Mouse (Mus musculus): ENCODE results near the gene Sumo2. TPM values are rescaled to one million over a fixed set of nuclear protein-coding genes. Genes with fewer than 3 reads are reported as not detected.

Gene Sumo2
- polyA plus RNA-seq (2012; rRNA removed) (543 and 563 TPM in 2 replicates), polyA plus RNA-seq (2014; fragmentation: Nextera tagmentation; extraction: Ambion mirVana) (942 and 968 TPM in 2 replicates)

- Histone ChIP-seq H3K27ac (replicated peaks; ENCODE audit: low read depth, low read length) (peak within 1 kb of the TSS; percentile 100), H3K9ac (ENCODE audit: low read depth, low read length, severe bottlenecking) (peak within 1 kb of the TSS; percentile 95), H3K4me3 (replicated peaks; ENCODE audit: low read length) (peak within 1 kb of the TSS; percentile 93), H3K9me3 (ENCODE audit: control insufficient read depth, low read length) (no peaks in the 10 kb centered on the region), H3K4me2 (replicated peaks; ENCODE audit: low read depth, low read length, severe bottlenecking) (peak within 1 kb of the TSS; percentile 80), H3K36me3 (ENCODE audit: control insufficient read depth, insufficient read depth, low read length) (peaks cover 31% of the 10 kb centered on the region), H3K4me1 (ENCODE audit: control insufficient read depth, insufficient read depth, low read length) (peaks cover 8% of the 10 kb centered on the region), H3K27me3 (ENCODE audit: control insufficient read depth, insufficient read depth, low read length) (no peaks in the 10 kb centered on the region)
- 3% methylated on average over 21 of the region's 70 CpGs for WGBS
- TF ChIP-seq POLR2A (IDR thresholded peaks at IDR 0.05; ENCODE audit: borderline replicate concordance, extremely low read depth, insufficient read depth, insufficient read length), result 0 out of 2 replicates have a peak, but pooled peaks have one; percentile 56
- DNase-seq (ENCODE audit: low spot score), result peak; percentile 96
- peak; percentile 92 for ATAC-seq (ENCODE audit: low FRiP score, low read depth)
Measured at GRCm38 (mm10) chr11:115536038-115536681, at the start of gene Sumo2. Gene Sumo2 (minus strand): TSS chr11:115536276.

GRCm38 (mm10) chr11:115585573-115586100, 49.6 kb upstream of the Sumo2 start:
- WGBS, result 87% methylated on average over 7 of the region's 7 CpGs
- Histone ChIP-seq H3K4me2 (replicated peaks; ENCODE audit: low read depth, low read length, severe bottlenecking) (no peak overlapping the region), H3K9ac (ENCODE audit: low read depth, low read length, severe bottlenecking) (no peak overlapping the region), H3K9me3 (ENCODE audit: control insufficient read depth, low read length) (no peaks in the 10 kb centered on the region), H3K27me3 (ENCODE audit: control insufficient read depth, insufficient read depth, low read length) (no peaks in the 10 kb centered on the region), H3K27ac (replicated peaks; ENCODE audit: low read depth, low read length) (no peak overlapping the region), H3K4me3 (replicated peaks; ENCODE audit: low read length) (no peak overlapping the region), H3K4me1 (ENCODE audit: control insufficient read depth, insufficient read depth, low read length) (no peaks in the 10 kb centered on the region), H3K36me3 (ENCODE audit: control insufficient read depth, insufficient read depth, low read length) (peaks cover 90% of the 10 kb centered on the region)
- no peak for TF ChIP-seq POLR2A (IDR thresholded peaks at IDR 0.05; ENCODE audit: borderline replicate concordance, extremely low read depth, insufficient read depth, insufficient read length)
- ATAC-seq (ENCODE audit: low FRiP score, low read depth), result no peak
- no peak for DNase-seq (ENCODE audit: low spot score)

- Histone ChIP-seq H3K9me3 (ENCODE audit: control insufficient read depth, low read length) (no peaks in the 10 kb centered on the region), H3K27ac (replicated peaks; ENCODE audit: low read depth, low read length) (no peak overlapping the region), H3K4me2 (replicated peaks; ENCODE audit: low read depth, low read length, severe bottlenecking) (no peak overlapping the region), H3K9ac (ENCODE audit: low read depth, low read length, severe bottlenecking) (no peak overlapping the region), H3K36me3 (ENCODE audit: control insufficient read depth, insufficient read depth, low read length) (peaks cover 87% of the 10 kb centered on the region), H3K4me3 (replicated peaks; ENCODE audit: low read length) (no peak overlapping the region), H3K27me3 (ENCODE audit: control insufficient read depth, insufficient read depth, low read length) (no peaks in the 10 kb centered on the region), H3K4me1 (ENCODE audit: control insufficient read depth, insufficient read depth, low read length) (no peaks in the 10 kb centered on the region)
- no peak for DNase-seq (ENCODE audit: low spot score)
- TF ChIP-seq POLR2A (IDR thresholded peaks at IDR 0.05; ENCODE audit: borderline replicate concordance, extremely low read depth, insufficient read depth, insufficient read length), result no peak
- no peak for ATAC-seq (ENCODE audit: low FRiP score, low read depth)
- WGBS, result 80% methylated on average over 10 of the region's 10 CpGs
Measured at GRCm38 (mm10) chr11:115584376-115585073, 48.4 kb upstream of the Sumo2 start.

GRCm38 (mm10) chr11:115582913-115583606, 47.0 kb upstream of the Sumo2 start:
- peaks cover 94% of the 10 kb centered on the region for H3K36me3 ChIP-seq (ENCODE audit: control insufficient read depth, insufficient read depth, low read length)
- no peaks in the 10 kb centered on the region for H3K9me3 ChIP-seq (ENCODE audit: control insufficient read depth, low read length)
- DNase-seq (ENCODE audit: low spot score) (no peak), ATAC-seq (ENCODE audit: low FRiP score, low read depth) (no peak)
- H3K4me1 ChIP-seq (ENCODE audit: control insufficient read depth, insufficient read depth, low read length), result no peaks in the 10 kb centered on the region
- TF ChIP-seq POLR2A (IDR thresholded peaks at IDR 0.05; ENCODE audit: borderline replicate concordance, extremely low read depth, insufficient read depth, insufficient read length), result no peak
- H3K9ac ChIP-seq (ENCODE audit: low read depth, low read length, severe bottlenecking), result no peak overlapping the region
- no peak overlapping the region for H3K27ac ChIP-seq (replicated peaks; ENCODE audit: low read depth, low read length)
- H3K4me3 ChIP-seq (replicated peaks; ENCODE audit: low read length), result no peak overlapping the region
- WGBS, result 77% methylated on average over 10 of the region's 10 CpGs
- no peaks in the 10 kb centered on the region for H3K27me3 ChIP-seq (ENCODE audit: control insufficient read depth, insufficient read depth, low read length)
- no peak overlapping the region for H3K4me2 ChIP-seq (replicated peaks; ENCODE audit: low read depth, low read length, severe bottlenecking)

GRCm38 (mm10) chr11:115579080-115579479, 43.0 kb upstream of the Sumo2 start:
- no peak overlapping the region for H3K9ac ChIP-seq (ENCODE audit: low read depth, low read length, severe bottlenecking)
- H3K4me1 ChIP-seq (ENCODE audit: control insufficient read depth, insufficient read depth, low read length), result no peaks in the 10 kb centered on the region
- ATAC-seq (ENCODE audit: low FRiP score, low read depth) (no peak), DNase-seq (ENCODE audit: low spot score) (no peak)
- no peaks in the 10 kb centered on the region for H3K9me3 ChIP-seq (ENCODE audit: control insufficient read depth, low read length)
- no peak overlapping the region for H3K27ac ChIP-seq (replicated peaks; ENCODE audit: low read depth, low read length)
- no peaks in the 10 kb centered on the region for H3K27me3 ChIP-seq (ENCODE audit: control insufficient read depth, insufficient read depth, low read length)
- H3K4me2 ChIP-seq (replicated peaks; ENCODE audit: low read depth, low read length, severe bottlenecking), result no peak overlapping the region
- H3K36me3 ChIP-seq (ENCODE audit: control insufficient read depth, insufficient read depth, low read length), result peaks cover 67% of the 10 kb centered on the region
- no peak for TF ChIP-seq POLR2A (IDR thresholded peaks at IDR 0.05; ENCODE audit: borderline replicate concordance, extremely low read depth, insufficient read depth, insufficient read length)
- H3K4me3 ChIP-seq (replicated peaks; ENCODE audit: low read length), result no peak overlapping the region
